Mouse (Mus musculus): ENCODE measurements at regions not wholly inside any gene's neighbourhood (a gene's known extent, or its start where the extent isn't known, plus 50 kb on each side); places are given as distances from the start of the nearest gene placed in this dataset.
A peak's percentile ranks its signal among the peaks of the same experiment; 100 is the strongest.

DNA sequence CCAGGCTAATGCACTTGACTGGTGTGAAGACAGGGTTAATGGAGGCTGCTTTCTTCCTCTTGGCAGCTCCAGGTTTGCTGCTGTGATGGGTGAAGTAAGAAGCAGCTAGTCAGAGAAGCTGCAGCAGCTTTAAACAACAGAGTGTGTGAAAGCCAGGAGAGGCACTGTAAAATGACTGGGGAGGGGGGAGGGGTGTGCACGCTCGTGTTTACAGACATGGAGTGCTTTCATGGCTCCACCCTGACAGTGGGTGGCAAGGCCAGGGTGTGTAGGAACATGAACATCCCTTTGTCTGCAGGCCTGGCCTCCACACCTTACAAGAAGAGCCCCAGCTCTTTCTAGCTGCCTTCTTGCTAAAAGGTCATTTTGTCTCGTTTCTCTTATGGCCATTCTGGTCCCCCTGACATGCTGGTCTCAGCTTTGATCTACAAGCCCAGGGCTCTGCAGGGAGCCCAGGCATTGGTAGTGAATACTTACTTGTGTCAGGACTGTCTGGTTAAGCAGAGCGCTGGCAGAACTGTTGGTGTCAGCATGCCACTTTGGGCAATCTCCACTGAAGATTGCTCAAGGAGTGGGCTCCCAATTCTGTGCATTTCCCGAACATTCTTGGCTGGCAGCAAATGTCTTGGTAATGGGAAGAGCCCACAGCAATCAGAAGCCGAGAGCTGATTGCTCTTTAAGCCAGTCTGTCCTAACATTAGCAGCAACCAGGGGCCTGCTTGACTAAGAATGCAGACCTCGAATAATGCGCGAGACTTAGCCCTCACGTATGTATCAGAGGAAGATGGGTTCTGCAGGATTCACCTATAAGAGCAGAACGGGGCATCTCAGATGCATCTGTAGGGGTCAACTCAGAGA lies 260.5 kb upstream of the Cnr1 start:
- Histone ChIP-seq H3K27me3 (no peaks in the 10 kb centered on the region), H3K4me3 (no peak overlapping the region), H3K4me1 (peaks cover 24% of the 10 kb centered on the region), H3K36me3 (no peaks in the 10 kb centered on the region), H3K4me2 (replicated peaks) (no peak overlapping the region), H3K9ac (replicated peaks) (no peak overlapping the region), H3K27ac (replicated peaks) (peak overlapping the region; percentile 66), H3K9me3 (no peaks in the 10 kb centered on the region)
- WGBS, result 51% methylated on average over 11 of the region's 11 CpGs
- peak; percentile 30; the same call in 1 of the 2 replicates for ATAC-seq (replicated peaks)

DNA sequence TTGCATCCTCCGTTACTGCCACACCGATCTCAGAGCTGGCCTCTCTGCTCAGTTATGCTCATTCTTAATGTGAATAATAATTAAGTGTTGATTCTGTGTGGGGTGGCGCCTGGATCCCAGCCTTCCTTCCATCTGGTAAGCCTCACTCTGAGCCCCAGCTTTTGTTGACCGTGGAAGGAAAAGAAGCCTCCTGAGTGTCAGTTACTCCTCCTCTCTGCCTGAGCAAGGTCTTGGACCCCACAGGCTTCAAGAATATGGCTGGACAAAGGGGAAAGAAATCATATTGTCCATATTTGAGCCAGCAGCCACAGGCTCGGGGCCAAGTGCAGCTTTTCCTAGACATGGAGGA lies 259.9 kb upstream of the Cnr1 start:
- Histone ChIP-seq H3K36me3 (no peaks in the 10 kb centered on the region), H3K4me3 (no peak overlapping the region), H3K4me1 (peaks cover 24% of the 10 kb centered on the region), H3K27ac (replicated peaks) (peak overlapping the region; percentile 66), H3K27me3 (no peaks in the 10 kb centered on the region), H3K9ac (replicated peaks) (no peak overlapping the region), H3K9me3 (no peaks in the 10 kb centered on the region), H3K4me2 (replicated peaks) (no peak overlapping the region)
- ATAC-seq (replicated peaks), result peak; percentile 44
- 42% methylated on average over 5 of the region's 5 CpGs for WGBS

DNA sequence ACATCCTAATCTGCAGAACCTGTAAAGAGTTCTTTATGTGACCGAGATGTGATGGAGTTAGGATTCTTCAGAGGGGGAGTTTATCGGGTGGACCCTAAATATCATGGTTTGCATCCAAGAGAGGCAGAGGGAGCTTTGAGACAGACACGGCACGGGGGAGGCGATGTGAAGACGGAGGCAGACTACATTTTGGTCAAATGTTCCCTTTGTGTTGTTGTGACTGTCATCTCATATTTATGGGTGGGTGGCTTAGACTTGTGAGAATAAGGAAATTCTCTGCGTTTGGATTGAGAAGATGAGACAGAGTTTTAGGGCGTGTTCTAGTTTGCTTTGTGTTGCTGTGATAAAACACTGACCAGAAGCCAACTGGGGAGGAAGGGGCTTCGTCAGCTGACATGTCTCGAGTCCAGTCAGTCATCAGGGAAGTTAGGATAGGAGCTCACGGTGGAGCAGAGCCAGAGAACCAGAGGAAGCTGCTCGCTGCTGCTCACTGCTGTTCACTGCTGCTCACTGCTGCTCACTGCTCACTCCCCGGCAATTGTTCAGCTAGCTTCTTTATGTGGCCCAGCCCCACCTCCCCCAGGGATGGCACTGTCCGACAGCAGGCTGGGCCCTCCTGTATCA lies 259.0 kb upstream of the Cnr1 start:
- no peaks in the 10 kb centered on the region for H3K27me3 ChIP-seq
- peaks cover 24% of the 10 kb centered on the region for H3K4me1 ChIP-seq
- H3K9me3 ChIP-seq, result no peaks in the 10 kb centered on the region
- WGBS, result 71% methylated on average over 14 of the region's 14 CpGs
- H3K36me3 ChIP-seq, result no peaks in the 10 kb centered on the region
- H3K4me2 ChIP-seq (replicated peaks), result no peak overlapping the region
- no peak overlapping the region for H3K9ac ChIP-seq (replicated peaks)
- no peak overlapping the region; the same call in 1 of the 2 replicates for H3K27ac ChIP-seq (replicated peaks)
- no peak overlapping the region for H3K4me3 ChIP-seq
- no peak for ATAC-seq (replicated peaks)

GRCm38 (mm10) chr4:33668431-33668830 lies 256.0 kb upstream of the Cnr1 start:
- H3K9me3 ChIP-seq, result no peaks in the 10 kb centered on the region
- H3K27me3 ChIP-seq, result no peaks in the 10 kb centered on the region
- no peak for ATAC-seq (replicated peaks)
- no peak overlapping the region for H3K4me3 ChIP-seq
- H3K9ac ChIP-seq (replicated peaks), result no peak overlapping the region
- H3K4me2 ChIP-seq (replicated peaks), result no peak overlapping the region
- no peak overlapping the region for H3K27ac ChIP-seq (replicated peaks)
- WGBS, result 20% methylated on average over 3 of the region's 3 CpGs
- H3K4me1 ChIP-seq, result peaks cover 17% of the 10 kb centered on the region
- no peaks in the 10 kb centered on the region for H3K36me3 ChIP-seq

GRCm38 (mm10) chr4:33675044-33675443 lies 249.3 kb upstream of the Cnr1 start:
- WGBS, result no CpG with 5 or more reads among the region's 5 CpGs
- no peak overlapping the region for H3K4me2 ChIP-seq (replicated peaks)
- no peak for ATAC-seq (replicated peaks)
- H3K27ac ChIP-seq (replicated peaks), result no peak overlapping the region
- no peaks in the 10 kb centered on the region for H3K9me3 ChIP-seq
- H3K4me3 ChIP-seq, result no peak overlapping the region
- H3K9ac ChIP-seq (replicated peaks), result no peak overlapping the region
- H3K4me1 ChIP-seq, result no peaks in the 10 kb centered on the region
- H3K27me3 ChIP-seq, result no peaks in the 10 kb centered on the region
- H3K36me3 ChIP-seq, result no peaks in the 10 kb centered on the region

DNA sequence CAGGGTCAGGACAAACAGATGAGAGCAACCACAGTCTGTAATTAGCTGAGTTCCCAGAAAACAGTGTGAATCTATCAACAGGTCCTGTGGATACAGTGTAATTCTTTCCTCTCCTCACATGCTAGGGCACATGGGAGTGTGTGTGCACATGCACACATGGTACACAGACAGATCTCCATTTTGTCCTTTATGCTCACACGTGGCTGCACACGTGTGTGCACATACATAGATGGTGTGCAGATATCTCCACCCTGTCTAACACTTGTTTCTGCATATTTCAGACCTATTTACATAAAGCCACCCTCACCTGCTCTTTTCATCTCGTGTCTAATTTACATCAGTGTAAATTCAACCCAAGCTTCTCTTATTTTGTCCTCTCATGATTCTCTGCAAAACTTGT lies 245.0 kb upstream of the Cnr1 start:
- no peaks in the 10 kb centered on the region for H3K27me3 ChIP-seq
- no peak for ATAC-seq (replicated peaks)
- no peak overlapping the region for H3K27ac ChIP-seq (replicated peaks)
- H3K9me3 ChIP-seq, result no peaks in the 10 kb centered on the region
- no peak overlapping the region for H3K9ac ChIP-seq (replicated peaks)
- no peak overlapping the region for H3K4me2 ChIP-seq (replicated peaks)
- no peaks in the 10 kb centered on the region for H3K36me3 ChIP-seq
- no peak overlapping the region for H3K4me3 ChIP-seq
- WGBS, result 78% methylated on average over 3 of the region's 3 CpGs
- no peaks in the 10 kb centered on the region for H3K4me1 ChIP-seq

DNA sequence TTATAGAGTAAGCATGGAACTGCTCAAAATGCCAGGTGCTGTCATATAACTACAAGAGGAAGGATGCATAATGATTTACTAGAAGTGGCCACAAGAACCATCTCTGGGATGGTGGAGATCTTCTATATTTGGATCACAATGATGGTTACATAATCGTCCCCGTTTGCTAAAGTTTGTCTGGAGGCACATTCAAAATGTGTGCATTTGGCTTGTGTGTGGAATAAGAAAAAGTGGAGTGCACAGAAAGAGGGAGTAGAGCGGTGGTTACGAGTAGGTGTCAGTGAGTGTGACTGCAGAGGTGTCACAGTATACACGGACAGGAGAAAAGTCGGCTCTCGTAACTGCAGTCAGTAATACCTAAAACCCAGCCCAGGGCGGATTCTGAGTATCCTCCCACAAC lies 238.3 kb upstream of the Cnr1 start:
- Histone ChIP-seq H3K4me3 (no peak overlapping the region), H3K9me3 (no peaks in the 10 kb centered on the region), H3K27ac (replicated peaks) (no peak overlapping the region), H3K36me3 (no peaks in the 10 kb centered on the region), H3K4me2 (replicated peaks) (no peak overlapping the region), H3K4me1 (no peaks in the 10 kb centered on the region), H3K27me3 (no peaks in the 10 kb centered on the region), H3K9ac (replicated peaks) (no peak overlapping the region)
- no peak for ATAC-seq (replicated peaks)
- 92% methylated on average over 8 of the region's 8 CpGs for WGBS

DNA sequence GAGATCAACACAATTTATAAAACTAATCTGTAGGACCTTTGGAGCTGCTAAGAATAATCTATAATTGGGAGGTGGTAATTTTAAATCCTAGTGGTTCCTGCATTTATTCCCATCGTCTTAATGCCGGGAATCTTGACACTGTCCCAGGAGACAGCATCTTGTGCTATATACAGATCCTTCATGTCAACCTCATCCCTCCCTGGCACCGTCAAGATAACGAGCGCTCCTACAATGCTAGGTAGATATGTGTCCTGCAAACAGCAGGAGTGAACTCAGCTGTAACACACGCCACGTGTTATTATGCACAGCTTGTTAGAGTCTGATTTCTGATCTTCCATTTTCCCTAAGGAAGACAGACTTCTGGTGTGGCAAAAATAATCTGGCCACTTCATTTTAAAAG lies 237.0 kb upstream of the Cnr1 start:
- no peak for ATAC-seq (replicated peaks)
- 35% methylated on average over 7 of the region's 7 CpGs for WGBS
- H3K27ac ChIP-seq (replicated peaks), result no peak overlapping the region
- no peaks in the 10 kb centered on the region for H3K9me3 ChIP-seq
- no peaks in the 10 kb centered on the region for H3K4me1 ChIP-seq
- no peak overlapping the region for H3K4me3 ChIP-seq
- no peaks in the 10 kb centered on the region for H3K27me3 ChIP-seq
- H3K4me2 ChIP-seq (replicated peaks), result no peak overlapping the region
- no peaks in the 10 kb centered on the region for H3K36me3 ChIP-seq
- H3K9ac ChIP-seq (replicated peaks), result no peak overlapping the region

- Histone ChIP-seq H3K9ac (replicated peaks) (no peak overlapping the region), H3K4me3 (no peak overlapping the region), H3K27ac (replicated peaks) (no peak overlapping the region), H3K36me3 (no peaks in the 10 kb centered on the region), H3K27me3 (no peaks in the 10 kb centered on the region), H3K9me3 (no peaks in the 10 kb centered on the region), H3K4me2 (replicated peaks) (no peak overlapping the region), H3K4me1 (no peaks in the 10 kb centered on the region)
- WGBS, result 71% methylated on average over 4 of the region's 4 CpGs
- no peak for ATAC-seq (replicated peaks)
Measured at GRCm38 (mm10) chr4:33693441-33693840, 231.0 kb upstream of the Cnr1 start.

DNA sequence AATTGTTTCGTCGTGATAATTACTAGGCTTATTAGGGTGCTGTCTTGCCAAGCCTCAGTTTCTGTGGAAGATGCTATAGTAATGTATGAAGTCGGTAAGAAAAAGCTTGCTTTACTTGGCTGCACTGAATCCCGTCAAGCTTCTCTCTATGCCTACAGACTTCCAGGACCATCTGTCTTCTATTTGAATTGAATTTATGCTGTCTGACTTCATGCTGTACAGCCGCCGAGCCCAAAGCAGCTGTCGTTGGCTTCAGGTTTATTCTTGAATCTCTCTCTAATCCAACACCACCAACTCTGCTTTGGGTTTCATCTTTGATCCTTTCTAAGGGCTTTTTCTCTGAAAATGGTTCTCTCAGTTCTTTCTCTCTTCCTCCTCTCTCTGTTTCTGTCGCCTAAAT lies 227.4 kb upstream of the Cnr1 start:
- Histone ChIP-seq H3K27me3 (no peaks in the 10 kb centered on the region), H3K4me1 (peaks cover 3% of the 10 kb centered on the region; the same call in 1 of the 2 replicates), H3K4me3 (no peak overlapping the region), H3K9me3 (no peaks in the 10 kb centered on the region), H3K27ac (replicated peaks) (peak overlapping the region; percentile 64), H3K9ac (replicated peaks) (no peak overlapping the region), H3K4me2 (replicated peaks) (no peak overlapping the region), H3K36me3 (no peaks in the 10 kb centered on the region)
- WGBS, result 70% methylated on average over 8 of the region's 8 CpGs
- peak; percentile 84 for ATAC-seq (replicated peaks)

DNA sequence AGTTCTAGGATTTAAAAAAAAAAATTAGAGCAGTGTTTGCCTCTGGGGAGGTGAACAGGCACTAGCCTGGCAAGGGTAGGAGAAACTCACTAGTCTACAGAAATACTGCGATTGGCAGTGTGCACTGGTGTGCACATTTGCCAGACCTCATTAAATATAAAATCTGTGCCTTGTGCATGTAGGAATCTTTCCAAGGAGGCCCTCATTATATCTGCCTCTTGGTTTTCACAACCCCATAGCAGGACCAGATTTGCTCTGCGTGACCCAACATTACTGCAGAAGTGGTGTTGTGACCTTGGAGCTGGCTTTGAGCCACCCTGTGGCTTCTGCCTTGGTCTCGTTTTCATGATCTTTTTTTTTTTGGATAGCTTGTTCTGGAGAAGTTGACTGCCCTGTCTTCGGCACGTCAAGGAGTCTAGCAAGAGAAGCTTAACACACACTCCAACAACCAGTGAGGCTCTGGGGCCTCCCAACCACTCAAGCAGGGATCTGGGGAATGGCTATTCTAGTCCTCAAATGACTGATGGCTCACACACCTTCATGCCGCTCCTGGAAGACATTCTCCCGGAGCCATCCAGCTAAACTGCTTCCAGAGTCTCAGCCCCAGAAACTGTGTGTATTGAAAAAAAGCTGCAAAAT lies 222.2 kb upstream of the Cnr1 start:
- Histone ChIP-seq H3K27ac (replicated peaks) (peak overlapping the region; percentile 85), H3K4me2 (replicated peaks) (no peak overlapping the region), H3K36me3 (no peaks in the 10 kb centered on the region), H3K9me3 (peaks cover 4% of the 10 kb centered on the region; the same call in 1 of the 2 replicates), H3K4me1 (peaks cover 6% of the 10 kb centered on the region; the same call in 1 of the 2 replicates), H3K4me3 (no peak overlapping the region), H3K9ac (replicated peaks) (no peak overlapping the region), H3K27me3 (no peaks in the 10 kb centered on the region)
- ATAC-seq (replicated peaks), result peak; percentile 94
- 65% methylated on average over 7 of the region's 7 CpGs for WGBS

DNA sequence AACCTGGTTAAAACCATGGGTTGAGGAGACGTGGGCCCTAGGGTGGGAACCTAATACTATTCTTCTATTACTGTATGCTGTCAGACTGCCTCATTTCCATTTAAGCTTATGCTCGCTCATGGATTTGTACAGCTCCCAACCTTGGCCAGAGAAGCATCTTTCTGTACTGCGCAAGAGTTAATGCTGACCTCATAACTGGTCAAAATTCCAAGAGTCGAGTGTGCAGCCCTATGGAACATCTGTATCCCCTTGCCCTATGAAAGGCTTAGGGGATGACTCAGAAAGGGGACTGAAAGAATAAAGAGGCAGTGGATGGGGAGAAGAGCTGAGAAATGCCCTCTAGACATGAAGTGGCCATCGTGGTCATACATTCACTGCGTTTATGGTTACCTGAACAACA lies 218.7 kb upstream of the Cnr1 start:
- Histone ChIP-seq H3K9me3 (peaks cover 4% of the 10 kb centered on the region; the same call in 1 of the 2 replicates), H3K27me3 (no peaks in the 10 kb centered on the region), H3K4me1 (peaks cover 6% of the 10 kb centered on the region; the same call in 1 of the 2 replicates), H3K27ac (replicated peaks) (no peak overlapping the region), H3K4me2 (replicated peaks) (no peak overlapping the region), H3K36me3 (no peaks in the 10 kb centered on the region), H3K4me3 (no peak overlapping the region), H3K9ac (replicated peaks) (no peak overlapping the region)
- WGBS, result 95% methylated on average over 6 of the region's 6 CpGs
- ATAC-seq (replicated peaks), result no peak
